Mouse (Mus musculus): ENCODE results near the gene Gm5868.
"Not testable (repeated sequence)": the region's sequence is repeated elsewhere in the genome, so short reads cannot be mapped to it uniquely, and the experiment has no call there.

The Gm5868 gene

GRCm38 (mm10) chr5:72587192-72587681, at the start of gene Gm5868:
Gene Gm5868, minus strand, starts transcription at chr5:72587551.
- DNase-seq, result peak; percentile 12

- DNase-seq, result peak; percentile 34
Measured at GRCm38 (mm10) chr5:72636576-72636975, 49.2 kb upstream of the Gm5868 start.

- DNase-seq, result peak; percentile 69
Measured at GRCm38 (mm10) chr5:72636122-72636521, 48.8 kb upstream of the Gm5868 start.

GRCm38 (mm10) chr5:72634791-72635271, 47.5 kb upstream of the Gm5868 start:
- peak; percentile 75 for DNase-seq

GRCm38 (mm10) chr5:72630026-72630425, 42.7 kb upstream of the Gm5868 start:
- no peak for DNase-seq

GRCm38 (mm10) chr5:72621022-72621421, 33.7 kb upstream of the Gm5868 start:
- peak; percentile 23 for DNase-seq

GRCm38 (mm10) chr5:72617413-72617812, 30.1 kb upstream of the Gm5868 start:
- no peak for DNase-seq

- DNase-seq, result no peak
Measured at GRCm38 (mm10) chr5:72603138-72603537, 15.8 kb upstream of the Gm5868 start.

- DNase-seq, result peak; percentile 73
Measured at GRCm38 (mm10) chr5:72601006-72601405, 13.7 kb upstream of the Gm5868 start.

GRCm38 (mm10) chr5:72586667-72587191, 622 bp downstream of the Gm5868 start:
- peak; percentile 13 for DNase-seq

GRCm38 (mm10) chr5:72586122-72586521, 1.2 kb downstream of the Gm5868 start:
- peak; percentile 44 for DNase-seq

- DNase-seq, result peak; percentile 15
Measured at GRCm38 (mm10) chr5:72580970-72581332, 6.4 kb downstream of the Gm5868 start, which contains the start of gene Zar1. Gene Zar1, minus strand, starts transcription at chr5:72581254.

GRCm38 (mm10) chr5:72580088-72580969, 7.0 kb downstream of the Gm5868 start:
- peak; percentile 45 for DNase-seq

GRCm38 (mm10) chr5:72579599-72579998, 7.8 kb downstream of the Gm5868 start:
- not testable (repeated sequence) for DNase-seq

GRCm38 (mm10) chr5:72565621-72566020, 21.7 kb downstream of the Gm5868 start:
- no peak for DNase-seq

GRCm38 (mm10) chr5:72563183-72563582, 24.2 kb downstream of the Gm5868 start:
- not testable (repeated sequence) for DNase-seq

GRCm38 (mm10) chr5:72560976-72561628, 26.2 kb downstream of the Gm5868 start:
- no peak for DNase-seq

GRCm38 (mm10) chr5:72559544-72560049, 27.8 kb downstream of the Gm5868 start, which contains the start of gene Nfxl1:
Gene Nfxl1, minus strand, starts transcription at chr5:72559684.
- DNase-seq, result peak; percentile 98

GRCm38 (mm10) chr5:72558716-72559526, 28.4 kb downstream of the Gm5868 start:
- DNase-seq, result peak; percentile 64

GRCm38 (mm10) chr5:72556245-72556644, 31.1 kb downstream of the Gm5868 start:
- DNase-seq, result no peak

GRCm38 (mm10) chr5:72551209-72551608, 36.1 kb downstream of the Gm5868 start:
- no peak for DNase-seq
